Mouse (Mus musculus) thymus, postnatal 10 days (tissue): ENCODE results near the gene Usp15.
"Not testable (repeated sequence)": the region's sequence is repeated elsewhere in the genome, so short reads cannot be mapped to it uniquely, and the experiment has no call there.

Experiments
- DNase-seq, 2 experiments: peaks; one replicate each; pipeline ENCODE4 v3.0.0; 2021; ENCODE audit warnings: low spot score in 2 of 2

Gene Usp15

GRCm38 (mm10) chr10:123196835-123197559, at the start of gene Usp15:
Usp15 (minus strand) TSS chr10:123196995.
- peak; percentile 89 to 95 for DNase-seq

- no peak for DNase-seq
Observed at GRCm38 (mm10) chr10:123229420-123229819, 32.6 kb upstream of the Usp15 start.

- DNase-seq, result no peak
Observed at GRCm38 (mm10) chr10:123222785-123223184, 26.0 kb upstream of the Usp15 start.

GRCm38 (mm10) chr10:123209517-123209916, 12.7 kb upstream of the Usp15 start:
- no peak for DNase-seq

GRCm38 (mm10) chr10:123208336-123208735, 11.5 kb upstream of the Usp15 start:
- no peak for DNase-seq

GRCm38 (mm10) chr10:123206074-123206473, 9.3 kb upstream of the Usp15 start:
- no peak for DNase-seq

GRCm38 (mm10) chr10:123205364-123205763, 8.6 kb upstream of the Usp15 start:
- DNase-seq, result not testable (repeated sequence)

- no peak for DNase-seq
Observed at GRCm38 (mm10) chr10:123201981-123202758, 5.4 kb upstream of the Usp15 start.

GRCm38 (mm10) chr10:123201436-123201835, 4.6 kb upstream of the Usp15 start:
- DNase-seq, result no peak

GRCm38 (mm10) chr10:123200996-123201395, 4.2 kb upstream of the Usp15 start:
- no peak for DNase-seq

- no peak for DNase-seq
Observed at GRCm38 (mm10) chr10:123200320-123200659, 3.5 kb upstream of the Usp15 start.

GRCm38 (mm10) chr10:123199615-123200319, 3.0 kb upstream of the Usp15 start:
- DNase-seq, result no peak

GRCm38 (mm10) chr10:123199119-123199518, 2.3 kb upstream of the Usp15 start:
- no peak for DNase-seq

- DNase-seq, result no peak
Observed at GRCm38 (mm10) chr10:123198183-123198582, 1.4 kb upstream of the Usp15 start.

- peak; percentile 54 to 63 for DNase-seq
Observed at GRCm38 (mm10) chr10:123195961-123196834, 597 bp downstream of the Usp15 start.

GRCm38 (mm10) chr10:123195501-123195900, 1.3 kb downstream of the Usp15 start:
- DNase-seq, result no peak

- DNase-seq, result no peak
Observed at GRCm38 (mm10) chr10:123191038-123191437, 5.8 kb downstream of the Usp15 start.

GRCm38 (mm10) chr10:123187337-123187736, 9.5 kb downstream of the Usp15 start:
- no peak for DNase-seq

- no peak for DNase-seq
Observed at GRCm38 (mm10) chr10:123185907-123186306, 10.9 kb downstream of the Usp15 start.

GRCm38 (mm10) chr10:123183743-123184142, 13.1 kb downstream of the Usp15 start:
- DNase-seq, result no peak

GRCm38 (mm10) chr10:123183243-123183642, 13.6 kb downstream of the Usp15 start:
- DNase-seq, result peak in 1 of 2 experiments; percentile 22
